Mouse (Mus musculus): Measurements from ENCODE around the gene Mtf2. TPM values are rescaled to one million over a fixed set of nuclear protein-coding genes. Genes with fewer than 3 reads are reported as not detected.

The Mtf2 gene
- 80.9 and 109 TPM in 2 replicates for polyA plus RNA-seq (2012; rRNA removed)

GRCm38 (mm10) chr5:108065465-108066411 is at the start of gene Mtf2:
TSS of gene Mtf2 (plus strand) at chr5:108065674.

GRCm38 (mm10) chr5:108132441-108133243 is 67.2 kb downstream of the Mtf2 start, which contains the start of the genes Tmed5 and Ccdc18:
TSS of gene Tmed5 (minus strand) at chr5:108132620.
TSS of gene Ccdc18 (plus strand) at chr5:108132875.

Other genes with a start within 250 kb of the Mtf2 start
- not detected in 2 replicates for gene Ube2d2b, start 235.6 kb upstream of the Mtf2 start, polyA plus RNA-seq (2012; rRNA removed)
- gene Evi5, start 190.6 kb upstream of the Mtf2 start, polyA plus RNA-seq (2012; rRNA removed) = 26.5 and 37.3 TPM in 2 replicates
- gene Rpl5, start 165.2 kb upstream of the Mtf2 start, polyA plus RNA-seq (2012; rRNA removed) = 360 and 564 TPM in 2 replicates
- 9.2 and 10.3 TPM in 2 replicates for gene Fam69a, start 78.6 kb upstream of the Mtf2 start, polyA plus RNA-seq (2012; rRNA removed)
- 17.8 and 29.5 TPM in 2 replicates for gene Tmed5, start 66.9 kb downstream of the Mtf2 start, polyA plus RNA-seq (2012; rRNA removed)
- gene Ccdc18, start 67.2 kb downstream of the Mtf2 start, polyA plus RNA-seq (2012; rRNA removed) = 3.9 and 4.7 TPM in 2 replicates
- gene Dr1, start 203.2 kb downstream of the Mtf2 start, polyA plus RNA-seq (2012; rRNA removed) = 28.8 and 38.9 TPM in 2 replicates
- 3.9 and 5.9 TPM in 2 replicates for gene Pigg, start 246.9 kb downstream of the Mtf2 start, polyA plus RNA-seq (2012; rRNA removed)

Data from central nervous system, embryonic 11.5 days (tissue).